Mouse (Mus musculus) embryonic facial prominence, embryonic 13.5 days (tissue): Measurements from ENCODE around the gene Pemt. TPM values are rescaled to one million over a fixed set of nuclear protein-coding genes. Genes with fewer than 3 reads are reported as not detected.
A peak's percentile ranks its signal among the peaks of the same experiment; 100 is the strongest.

Source experiments
- ATAC-seq: fragments of 200-750 bp; cut with Nextera tagmentation; 2 replicates; pipeline ENCODE4 v1.8.0; 2017; ENCODE audit warnings: low read depth; ENCODE audit not compliant: insufficient number of reproducible peaks, insufficient read depth, low FRiP score, low TSS enrichment
- H3K27ac ChIP-seq: fragments of 300-500 bp; sonication (generic); 2 replicates; pipeline ENCODE4 v1.5.1; 2015; ENCODE audit warnings: moderate library complexity, mild to moderate bottlenecking, inconsistent platforms
- H3K27me3 ChIP-seq: fragments of 300-500 bp; sonication (generic); 2 replicates; pipeline ENCODE4 v1.6.1; 2015; ENCODE audit warnings: mild to moderate bottlenecking, inconsistent platforms
- H3K36me3 ChIP-seq: fragments of 300-500 bp; sonication (generic); 2 replicates; pipeline ENCODE4 v1.6.1; 2015; ENCODE audit warnings: mild to moderate bottlenecking, inconsistent platforms
- H3K4me1 ChIP-seq: fragments of 300-500 bp; sonication (generic); 2 replicates; pipeline ENCODE4 v1.6.1; 2015; ENCODE audit warnings: inconsistent platforms
- H3K4me2 ChIP-seq: fragments of 300-500 bp; sonication (generic); 2 replicates; pipeline ENCODE4 v1.6.1; 2015; ENCODE audit warnings: moderate library complexity, mild to moderate bottlenecking, inconsistent platforms
- H3K4me3 ChIP-seq: fragments of 300-500 bp; sonication (generic); 2 replicates; pipeline ENCODE4 v1.5.1; 2015; ENCODE audit warnings: mild to moderate bottlenecking, inconsistent platforms
- H3K9ac ChIP-seq: fragments of 300-500 bp; sonication (generic); 2 replicates; pipeline ENCODE4 v1.6.1; 2015; ENCODE audit warnings: mild to moderate bottlenecking, inconsistent platforms
- H3K9me3 ChIP-seq: fragments of 300-500 bp; sonication (generic); 2 replicates; pipeline ENCODE4 v1.6.1; 2016; ENCODE audit warnings: inconsistent platforms
- WGBS: fragments of 180-500 bp; shearing (Covaris S2); methylation state at CpG from one replicate; pipeline ENCODE4 v1.1.7; 2015; ENCODE audit warnings: mixed read lengths; 5-methylcytosine and 5-hydroxymethylcytosine counted together
- polyA plus RNA-seq: library from polyadenylated mRNA; unstranded; fragments of >200 nt; fragmentation: Nextera tagmentation; extraction: Ambion mirVana; gene quantifications from 2 replicates; pipeline ENCODE4 v1.2.1, GENCODE M21; 2015

Gene Pemt
- polyA plus RNA-seq, 1 experiment from 2014 or later, result 6.5 TPM

DNA sequence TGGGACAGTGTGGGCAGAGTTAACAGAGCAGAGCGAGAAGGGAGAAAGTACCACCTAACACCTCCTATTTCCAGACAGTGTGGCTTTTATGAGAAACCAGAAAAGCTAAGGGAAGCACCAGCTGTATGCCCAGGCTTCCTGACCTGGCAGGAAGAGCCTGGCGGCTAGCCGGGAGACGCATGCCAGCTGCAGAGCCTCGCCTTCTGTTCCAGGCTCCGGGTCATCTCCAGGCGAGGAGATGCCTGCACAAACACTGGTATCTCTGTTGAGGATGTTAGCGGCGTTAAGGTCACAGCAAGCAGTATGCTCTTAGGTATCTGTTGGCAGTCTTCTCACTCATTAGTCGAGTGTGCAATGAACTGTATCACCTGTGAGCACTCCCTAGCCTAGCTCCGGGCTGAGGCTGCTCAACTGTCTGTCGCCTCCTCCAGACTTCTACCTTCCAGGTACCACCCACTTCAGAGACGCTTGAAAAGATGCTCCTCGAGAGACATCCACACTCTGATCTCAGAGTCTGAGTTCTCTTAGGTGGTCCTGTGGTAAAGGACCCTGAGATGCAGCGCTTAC lies 27.7 kb upstream of the Pemt start:
- Histone ChIP-seq H3K4me2 (no peak overlapping the region), H3K36me3 (no peaks in the 10 kb centered on the region), H3K9ac (no peak overlapping the region), H3K27ac (no peak overlapping the region), H3K9me3 (no peaks in the 10 kb centered on the region), H3K4me1 (no peaks in the 10 kb centered on the region), H3K27me3 (no peaks in the 10 kb centered on the region), H3K4me3 (no peak overlapping the region)
- 72% methylated on average over 15 of the region's 15 CpGs for WGBS
- ATAC-seq, result no peak

DNA sequence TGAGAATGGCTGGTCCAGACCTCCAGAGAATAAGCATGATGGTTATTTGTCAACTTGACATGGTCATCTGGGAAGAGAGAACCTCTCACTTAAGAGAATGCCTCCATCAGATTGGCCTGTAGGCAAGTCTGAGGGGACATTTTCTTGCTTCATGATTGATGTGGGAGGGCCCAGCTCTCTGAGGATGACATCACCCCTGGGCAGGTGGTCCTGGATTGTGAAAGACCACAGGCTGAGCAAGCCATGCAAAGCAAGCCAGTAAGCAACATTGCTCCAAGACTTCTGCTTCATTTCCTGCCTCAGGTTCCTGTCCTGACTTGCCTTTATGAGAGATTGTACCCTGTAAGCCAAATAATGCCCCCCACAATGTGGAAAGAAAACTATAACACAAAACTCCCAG lies 26.8 kb upstream of the Pemt start:
- no peak overlapping the region for H3K4me3 ChIP-seq
- no peak for ATAC-seq
- no peak overlapping the region for H3K9ac ChIP-seq
- H3K27ac ChIP-seq, result no peak overlapping the region
- H3K9me3 ChIP-seq, result no peaks in the 10 kb centered on the region
- no peaks in the 10 kb centered on the region for H3K27me3 ChIP-seq
- no peaks in the 10 kb centered on the region for H3K4me1 ChIP-seq
- H3K4me2 ChIP-seq, result no peak overlapping the region
- H3K36me3 ChIP-seq, result no peaks in the 10 kb centered on the region

DNA sequence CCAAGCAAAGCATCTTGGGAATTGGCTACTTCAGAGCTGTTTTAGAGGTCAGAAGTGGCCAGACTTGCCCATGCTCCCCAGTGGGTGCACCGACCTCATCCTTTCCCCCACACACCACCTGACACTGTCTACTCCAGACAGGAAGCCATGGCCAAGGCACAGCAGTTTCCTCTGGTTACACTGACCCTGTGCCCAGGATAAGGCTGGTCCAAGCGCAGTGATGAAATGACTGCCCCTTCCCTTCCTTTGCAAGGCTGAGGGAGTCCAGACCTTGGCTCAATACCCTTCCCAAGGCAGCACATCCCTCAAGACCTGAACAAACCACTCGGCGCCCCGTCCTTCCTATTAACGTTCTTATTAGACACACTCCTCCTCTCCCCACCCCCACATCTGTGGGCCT lies 24.9 kb upstream of the Pemt start:
- no peaks in the 10 kb centered on the region for H3K27me3 ChIP-seq
- H3K4me3 ChIP-seq, result no peak overlapping the region
- H3K9ac ChIP-seq, result no peak overlapping the region
- H3K36me3 ChIP-seq, result no peaks in the 10 kb centered on the region
- H3K4me1 ChIP-seq, result no peaks in the 10 kb centered on the region
- no peak overlapping the region for H3K27ac ChIP-seq
- 91% methylated on average over 6 of the region's 6 CpGs for WGBS
- H3K9me3 ChIP-seq, result no peaks in the 10 kb centered on the region
- no peak for ATAC-seq
- no peak overlapping the region for H3K4me2 ChIP-seq

DNA sequence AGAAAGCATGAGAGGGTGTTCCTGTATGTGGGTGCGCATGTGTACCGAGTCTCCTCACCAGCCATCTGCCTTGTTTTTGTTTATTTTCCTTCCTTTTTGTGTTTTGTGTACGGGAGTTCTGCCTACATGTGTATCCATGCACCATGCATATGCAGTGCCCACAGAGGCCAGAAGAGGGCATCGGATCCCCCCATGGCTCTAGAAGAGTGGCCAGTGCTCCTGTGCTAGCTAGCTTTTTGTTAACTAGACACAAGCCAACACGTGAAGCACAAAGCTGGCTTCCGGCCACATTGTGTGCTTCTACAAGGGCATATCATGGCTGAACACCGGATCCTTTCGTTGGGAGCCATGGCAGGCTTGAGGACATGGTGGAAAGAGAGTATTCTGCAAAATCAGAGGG lies 24.3 kb upstream of the Pemt start:
- no peak overlapping the region for H3K4me2 ChIP-seq
- H3K27me3 ChIP-seq, result no peaks in the 10 kb centered on the region
- ATAC-seq, result no peak
- H3K36me3 ChIP-seq, result no peaks in the 10 kb centered on the region
- no peaks in the 10 kb centered on the region for H3K9me3 ChIP-seq
- 37% methylated on average over 8 of the region's 8 CpGs for WGBS
- H3K9ac ChIP-seq, result no peak overlapping the region
- H3K27ac ChIP-seq, result no peak overlapping the region
- no peak overlapping the region for H3K4me3 ChIP-seq
- peaks cover 5% of the 10 kb centered on the region; the same call in 1 of the 2 replicates for H3K4me1 ChIP-seq

DNA sequence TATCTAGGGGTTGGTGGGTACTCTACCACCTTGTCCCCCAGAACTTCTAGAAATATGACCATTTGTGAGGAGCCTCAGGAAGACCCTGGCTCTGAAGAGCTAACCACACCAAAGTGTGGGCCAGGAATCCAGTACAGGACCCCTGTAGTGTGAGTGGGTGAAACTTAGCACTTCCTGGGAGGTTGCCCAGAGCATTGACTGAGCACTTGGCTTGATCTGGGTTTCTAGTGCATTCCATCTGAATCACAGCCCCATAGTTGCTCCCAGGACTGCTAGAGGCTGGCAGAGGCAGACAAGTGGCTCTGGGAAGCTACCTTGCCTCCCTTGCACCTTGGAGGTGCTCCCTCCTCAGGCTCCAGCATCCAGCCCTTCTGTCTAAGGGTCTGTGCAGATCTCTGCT lies 22.3 kb upstream of the Pemt start:
- Histone ChIP-seq H3K27me3 (no peaks in the 10 kb centered on the region), H3K4me1 (peaks cover 13% of the 10 kb centered on the region), H3K4me3 (no peak overlapping the region), H3K27ac (no peak overlapping the region), H3K9me3 (no peaks in the 10 kb centered on the region), H3K4me2 (no peak overlapping the region), H3K9ac (no peak overlapping the region), H3K36me3 (no peaks in the 10 kb centered on the region)
- ATAC-seq, result no peak

DNA sequence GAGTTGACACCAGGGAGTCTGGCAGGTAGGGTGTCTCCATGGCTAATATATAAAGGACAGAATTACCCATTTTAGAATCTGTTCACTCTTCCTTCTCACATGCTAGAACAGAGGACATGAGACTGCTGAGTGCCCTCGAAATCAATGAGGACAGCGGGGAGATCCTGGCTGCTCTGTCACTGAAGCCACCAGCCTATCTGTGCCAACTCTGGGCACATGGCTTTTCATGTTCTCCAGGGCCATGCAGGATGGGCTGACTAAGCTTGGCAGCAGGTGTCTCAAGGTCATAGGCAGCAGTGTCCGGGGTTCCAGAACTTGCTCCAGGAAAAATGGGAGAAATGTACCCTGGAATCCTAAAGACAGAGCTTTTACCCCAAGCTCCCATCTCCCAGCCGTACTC lies 21.4 kb upstream of the Pemt start:
- no peaks in the 10 kb centered on the region for H3K9me3 ChIP-seq
- no peaks in the 10 kb centered on the region for H3K27me3 ChIP-seq
- H3K4me2 ChIP-seq, result no peak overlapping the region
- H3K4me3 ChIP-seq, result no peak overlapping the region
- no peak for ATAC-seq
- 90% methylated on average over 4 of the region's 4 CpGs for WGBS
- peaks cover 13% of the 10 kb centered on the region for H3K4me1 ChIP-seq
- H3K9ac ChIP-seq, result no peak overlapping the region
- no peak overlapping the region for H3K27ac ChIP-seq
- H3K36me3 ChIP-seq, result no peaks in the 10 kb centered on the region

DNA sequence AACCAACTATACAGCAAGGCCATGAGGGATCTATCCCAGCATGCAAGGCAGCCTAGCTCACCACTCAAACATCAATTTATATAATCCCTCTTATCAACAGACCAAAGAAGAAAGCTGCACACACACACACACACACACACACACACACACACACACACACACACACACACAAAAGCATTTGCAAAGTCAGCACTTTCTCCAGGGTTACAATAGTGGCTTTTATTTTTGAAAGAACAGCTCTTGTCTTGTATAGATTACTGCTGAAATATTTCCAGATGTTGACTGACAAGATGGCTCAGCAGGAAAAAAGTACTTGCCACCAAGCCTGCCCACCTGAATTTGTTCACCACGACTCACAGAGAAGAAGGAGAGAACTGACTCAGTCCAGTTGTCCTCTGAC lies 19.0 kb upstream of the Pemt start:
- no peak for ATAC-seq
- no peaks in the 10 kb centered on the region for H3K9me3 ChIP-seq
- peak overlapping the region; percentile 78; the same call in 1 of the 2 replicates for H3K27ac ChIP-seq
- no peaks in the 10 kb centered on the region for H3K36me3 ChIP-seq
- H3K9ac ChIP-seq, result no peak overlapping the region
- no peak overlapping the region for H3K4me2 ChIP-seq
- 7% methylated on average over 1 of the region's 1 CpGs for WGBS
- H3K27me3 ChIP-seq, result no peaks in the 10 kb centered on the region
- peaks cover 13% of the 10 kb centered on the region for H3K4me1 ChIP-seq
- H3K4me3 ChIP-seq, result no peak overlapping the region

DNA sequence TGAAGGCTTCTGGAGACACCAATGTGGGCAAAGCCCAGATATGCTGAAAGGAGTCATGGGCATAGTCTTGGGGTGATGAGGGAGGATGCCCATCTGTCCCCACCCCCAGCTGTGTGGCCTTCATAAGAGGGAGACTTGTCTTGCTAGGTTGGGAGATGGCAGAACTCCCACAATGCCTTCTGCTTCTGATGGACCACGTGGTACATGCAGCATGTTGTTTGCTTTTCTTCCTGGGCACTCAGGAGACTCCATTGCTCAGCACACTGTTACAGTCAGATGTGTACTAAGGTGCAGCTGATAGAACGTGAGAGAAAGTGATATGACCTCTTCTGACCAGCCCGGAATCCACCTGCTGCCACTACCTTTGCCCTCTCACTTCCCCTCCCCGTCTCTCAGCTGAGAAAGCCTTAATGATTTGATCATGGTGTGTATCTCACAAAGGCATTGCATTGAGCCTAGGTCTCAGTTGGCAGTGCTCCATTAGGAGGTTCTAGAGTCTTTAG lies 15.3 kb upstream of the Pemt start:
- no peak overlapping the region for H3K4me2 ChIP-seq
- H3K27me3 ChIP-seq, result no peaks in the 10 kb centered on the region
- no peak overlapping the region for H3K9ac ChIP-seq
- ATAC-seq, result no peak
- no peaks in the 10 kb centered on the region for H3K9me3 ChIP-seq
- H3K36me3 ChIP-seq, result no peaks in the 10 kb centered on the region
- H3K27ac ChIP-seq, result no peak overlapping the region
- WGBS, result 78% methylated on average over 4 of the region's 4 CpGs
- no peak overlapping the region for H3K4me3 ChIP-seq
- H3K4me1 ChIP-seq, result peaks cover 22% of the 10 kb centered on the region

DNA sequence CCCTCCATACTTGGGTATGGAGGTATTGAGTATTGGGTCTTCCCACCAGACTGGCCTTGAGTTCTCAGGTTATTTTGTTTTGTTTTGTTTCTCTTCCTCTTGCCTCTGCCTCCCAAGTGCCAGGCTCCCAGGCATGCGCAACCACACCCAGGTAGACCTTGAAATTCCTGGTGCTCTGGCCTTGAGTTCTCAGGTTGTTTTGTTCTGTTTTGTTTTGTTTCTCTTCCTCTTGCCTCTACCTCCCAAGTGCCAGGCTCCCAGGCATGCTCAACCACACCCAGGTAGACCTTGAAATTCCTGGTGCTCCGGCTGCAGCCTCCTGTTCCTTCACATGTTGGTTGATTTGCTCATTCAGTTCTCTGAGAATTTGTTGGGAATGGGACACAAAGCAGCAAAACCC lies 13.7 kb upstream of the Pemt start:
- no peak overlapping the region for H3K27ac ChIP-seq
- no peak overlapping the region for H3K9ac ChIP-seq
- peaks cover 12% of the 10 kb centered on the region for H3K4me1 ChIP-seq
- 93% methylated on average over 2 of the region's 2 CpGs for WGBS
- H3K36me3 ChIP-seq, result no peaks in the 10 kb centered on the region
- no peak overlapping the region for H3K4me3 ChIP-seq
- H3K9me3 ChIP-seq, result no peaks in the 10 kb centered on the region
- ATAC-seq, result no peak
- H3K27me3 ChIP-seq, result no peaks in the 10 kb centered on the region
- no peak overlapping the region for H3K4me2 ChIP-seq

DNA sequence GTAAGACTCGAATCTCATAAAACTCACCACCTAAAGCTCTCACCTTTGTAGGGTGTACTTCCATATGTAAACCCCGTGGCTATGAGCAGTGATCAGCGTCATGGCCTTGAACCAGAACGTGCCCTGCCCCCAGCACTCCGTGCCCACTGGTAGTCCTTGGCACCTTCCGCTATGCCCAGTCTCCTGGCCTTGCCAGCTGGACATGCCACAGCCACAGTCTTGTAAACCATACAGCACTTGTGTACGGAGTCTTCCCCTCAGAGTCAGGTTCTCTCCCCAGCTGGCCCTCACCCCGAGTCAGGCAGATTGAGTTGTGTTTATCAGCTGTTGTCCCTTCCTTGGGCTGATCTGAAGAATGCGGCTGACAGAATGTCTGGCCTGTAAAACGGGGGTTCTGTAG lies 12.2 kb upstream of the Pemt start:
- H3K36me3 ChIP-seq, result no peaks in the 10 kb centered on the region
- H3K4me2 ChIP-seq, result no peak overlapping the region
- 0 out of 2 replicates have a peak overlapping the region, but pooled peaks have one; percentile 33 for H3K27ac ChIP-seq
- 0 out of 2 replicates have a peak, but pooled peaks cover 8% of the 10 kb centered on the region for H3K4me1 ChIP-seq
- H3K27me3 ChIP-seq, result no peaks in the 10 kb centered on the region
- H3K9ac ChIP-seq, result no peak overlapping the region
- no peaks in the 10 kb centered on the region for H3K9me3 ChIP-seq
- ATAC-seq, result no peak
- WGBS, result 79% methylated on average over 10 of the region's 10 CpGs
- no peak overlapping the region for H3K4me3 ChIP-seq

DNA sequence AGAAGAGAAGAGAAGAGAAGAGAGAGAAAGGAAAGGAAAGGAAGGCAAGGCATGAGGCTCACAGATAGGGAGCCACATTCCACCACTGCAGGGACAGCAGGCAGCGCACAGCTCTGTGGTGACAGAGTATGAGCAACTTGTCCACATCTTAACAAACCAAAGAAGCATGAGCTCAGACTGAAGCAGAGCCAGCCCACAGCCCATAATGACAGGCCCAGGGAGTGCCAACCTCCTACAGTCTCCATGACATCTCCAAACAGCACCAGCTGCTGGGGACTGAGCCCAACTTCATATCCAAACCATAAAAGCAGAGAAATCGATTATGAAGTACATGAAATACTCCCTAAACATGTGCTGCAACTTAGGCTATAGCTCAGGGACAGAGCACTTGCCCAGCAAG lies 11.7 kb upstream of the Pemt start:
- WGBS, result 59% methylated on average over 2 of the region's 2 CpGs
- peak; percentile 76 for ATAC-seq
- Histone ChIP-seq H3K27me3 (no peaks in the 10 kb centered on the region), H3K9ac (no peak overlapping the region), H3K4me3 (no peak overlapping the region), H3K9me3 (no peaks in the 10 kb centered on the region), H3K36me3 (no peaks in the 10 kb centered on the region), H3K27ac (no peak overlapping the region), H3K4me1 (0 out of 2 replicates have a peak, but pooled peaks cover 8% of the 10 kb centered on the region), H3K4me2 (no peak overlapping the region)

DNA sequence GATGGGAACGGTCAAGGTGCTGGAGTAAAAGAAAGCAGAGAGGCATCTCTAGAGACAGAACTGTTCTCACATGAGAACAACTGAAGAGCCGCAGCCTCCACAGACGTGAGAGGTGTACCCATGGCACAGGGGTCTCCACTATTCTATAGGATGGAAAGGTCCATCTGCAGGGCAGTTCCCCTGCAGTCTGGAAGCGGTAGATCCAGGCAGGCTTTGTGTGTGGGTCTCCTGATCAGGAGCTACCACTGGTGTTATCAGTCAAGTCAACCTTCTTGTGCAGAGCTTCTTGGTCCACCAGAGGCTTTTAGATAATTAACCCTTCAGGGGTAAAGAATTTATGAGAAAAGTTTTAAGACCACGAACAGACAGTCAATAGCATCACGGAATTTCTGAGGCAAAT lies 10.2 kb upstream of the Pemt start:
- Histone ChIP-seq H3K36me3 (no peaks in the 10 kb centered on the region), H3K9me3 (no peaks in the 10 kb centered on the region), H3K4me3 (no peak overlapping the region), H3K27ac (no peak overlapping the region), H3K9ac (no peak overlapping the region), H3K4me1 (0 out of 2 replicates have a peak, but pooled peaks cover 8% of the 10 kb centered on the region), H3K4me2 (no peak overlapping the region), H3K27me3 (no peaks in the 10 kb centered on the region)
- ATAC-seq, result no peak
- WGBS, result 82% methylated on average over 6 of the region's 6 CpGs
